Mouse (Mus musculus): ENCODE data around the gene Sox5. TPM values are rescaled to one million over a fixed set of nuclear protein-coding genes. Genes with fewer than 3 reads are reported as not detected.

Gene Sox5
- polyA plus RNA-seq, 1 experiment from 2014 or later, result 33.0 TPM

DNA sequence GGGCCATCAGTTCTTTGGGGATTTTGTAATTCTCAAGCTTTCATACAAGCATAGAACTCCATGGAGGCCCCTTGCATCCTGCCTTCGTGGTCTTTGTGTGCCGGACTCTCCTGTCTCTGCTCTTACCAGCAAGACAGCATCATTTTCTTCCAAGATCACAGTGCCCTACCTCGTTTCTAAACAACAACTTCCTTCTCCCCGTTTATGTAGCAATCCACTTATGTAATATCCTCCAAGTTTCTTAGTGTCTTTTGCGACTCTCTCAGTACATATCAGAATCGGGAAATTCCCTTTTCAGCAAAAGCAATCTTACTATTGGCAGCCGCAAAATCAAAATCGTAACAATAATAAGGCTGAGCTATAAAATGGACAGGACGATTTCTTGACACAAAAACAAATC is 324.3 kb downstream of the Sox5 start:
- H3K4me1 ChIP-seq, result peaks cover 11% of the 10 kb centered on the region
- WGBS, result 96% methylated on average over 9 of the region's 9 CpGs

DNA sequence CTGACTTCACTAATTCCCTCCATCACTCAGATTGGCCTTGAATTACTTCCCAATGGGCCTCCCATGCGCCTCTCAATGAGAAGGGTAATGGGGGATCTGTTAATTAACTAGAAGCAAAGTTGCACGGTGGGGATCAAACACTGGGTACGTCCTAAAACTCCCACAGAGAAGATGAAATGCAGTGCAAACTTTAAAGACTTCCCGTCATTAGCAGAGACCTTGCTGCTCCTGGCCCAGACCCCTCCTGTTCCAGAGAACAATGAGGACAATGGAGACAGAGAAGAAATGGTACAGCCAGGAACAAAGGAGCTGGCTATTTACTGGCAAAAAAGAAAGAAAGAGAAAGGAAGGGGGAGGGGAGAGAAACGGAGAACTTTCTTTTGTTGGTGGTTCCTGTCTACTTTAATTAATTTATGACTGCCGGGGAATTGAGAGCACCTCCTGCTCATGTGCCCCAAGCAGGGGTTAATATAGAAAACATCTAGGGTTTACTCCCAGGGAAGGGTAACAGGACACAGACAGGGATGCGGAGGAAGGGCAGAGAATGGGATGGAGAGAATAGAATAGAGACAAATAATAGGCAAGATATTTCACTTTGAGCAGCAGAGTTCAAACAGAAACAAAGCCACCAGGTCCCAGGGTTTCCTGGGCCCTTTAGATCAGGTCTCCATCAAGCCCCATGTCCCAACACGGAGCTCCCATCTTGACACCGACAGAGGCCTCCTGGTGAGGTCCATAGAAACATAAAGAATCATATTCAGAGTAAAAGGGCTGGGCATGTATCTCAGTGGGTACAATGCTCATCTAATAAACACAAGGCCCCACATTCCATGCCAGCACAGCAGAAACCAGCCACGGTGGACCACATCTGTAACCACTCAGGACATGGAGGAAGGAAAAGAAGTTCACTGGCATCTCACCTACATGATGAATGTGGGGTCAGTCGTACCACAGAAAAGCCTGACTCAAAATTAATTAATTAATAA is 327.2 kb downstream of the Sox5 start:
- Histone ChIP-seq H3K9me3 (no peaks in the 10 kb centered on the region), H3K36me3 (no peaks in the 10 kb centered on the region), H3K4me1 (peaks cover 11% of the 10 kb centered on the region), H3K27ac (no peak overlapping the region), H3K4me2 (replicated peaks) (0 out of 2 replicates have a peak overlapping the region, but pooled peaks have one; percentile 16), H3K4me3 (no peak overlapping the region), H3K27me3 (replicated peaks) (peaks cover 6% of the 10 kb centered on the region; the same call in 1 of the 2 replicates), H3K9ac (no peak overlapping the region)
- ATAC-seq (ENCODE audit: low FRiP score, low read depth), result peak; percentile 39; the same call in 1 of the 2 replicates
- 14% methylated on average over 11 of the region's 11 CpGs for WGBS

More for the DNA sequence above, 324.3 kb downstream of the Sox5 start:
- no peak overlapping the region for H3K4me2 ChIP-seq (replicated peaks)
- H3K4me3 ChIP-seq, result no peak overlapping the region
- H3K9ac ChIP-seq, result no peak overlapping the region
- no peak overlapping the region for H3K27ac ChIP-seq
- no peak for ATAC-seq (ENCODE audit: low FRiP score, low read depth)
- no peaks in the 10 kb centered on the region for H3K9me3 ChIP-seq
- H3K27me3 ChIP-seq (replicated peaks), result peaks cover 6% of the 10 kb centered on the region; the same call in 1 of the 2 replicates
- no peaks in the 10 kb centered on the region for H3K36me3 ChIP-seq

DNA sequence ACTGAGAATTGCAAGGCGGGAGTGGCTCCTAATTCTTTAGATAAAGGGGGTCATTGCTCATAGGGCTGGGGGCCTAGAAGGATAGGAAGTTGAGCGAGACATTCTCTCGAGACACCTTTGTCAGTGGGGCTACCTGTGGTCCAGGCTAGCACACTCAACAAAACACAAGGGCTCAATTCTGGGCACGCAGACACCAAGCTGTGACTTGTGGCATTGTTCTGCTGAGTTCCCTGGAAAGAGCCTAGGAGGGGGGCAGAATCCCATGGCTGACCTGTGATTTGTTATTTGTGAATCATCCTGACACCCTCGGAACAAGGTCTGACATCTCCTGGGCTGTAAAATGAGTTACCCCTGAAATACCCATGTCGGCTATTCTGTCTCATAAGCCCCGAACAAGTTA is 328.2 kb downstream of the Sox5 start:
- Histone ChIP-seq H3K4me2 (replicated peaks) (no peak overlapping the region), H3K9me3 (no peaks in the 10 kb centered on the region), H3K4me1 (peaks cover 11% of the 10 kb centered on the region), H3K27ac (no peak overlapping the region), H3K9ac (no peak overlapping the region), H3K36me3 (no peaks in the 10 kb centered on the region), H3K4me3 (no peak overlapping the region), H3K27me3 (replicated peaks) (peaks cover 6% of the 10 kb centered on the region; the same call in 1 of the 2 replicates)
- ATAC-seq (ENCODE audit: low FRiP score, low read depth), result 0 out of 2 replicates have a peak, but pooled peaks have one; percentile 10
- WGBS, result 13% methylated on average over 7 of the region's 7 CpGs

DNA sequence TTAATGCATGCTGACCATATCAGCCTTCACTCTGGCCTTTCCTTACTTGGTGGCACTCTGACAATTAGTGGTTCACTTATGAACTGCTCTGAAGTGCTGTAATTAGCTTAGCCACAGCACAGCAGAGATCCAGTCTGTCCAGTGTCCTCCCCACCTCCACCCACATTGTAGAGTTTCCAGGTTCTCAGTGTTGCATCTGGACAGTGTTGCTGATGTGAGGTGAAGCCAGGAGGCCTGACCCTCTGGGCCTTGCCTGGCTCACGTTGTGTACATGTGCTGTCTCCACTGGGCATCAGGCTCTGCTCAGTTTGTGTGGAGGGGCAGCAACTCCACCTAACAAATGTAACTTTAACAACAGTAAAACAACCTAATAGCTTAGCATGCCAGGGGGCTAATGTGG is 328.6 kb downstream of the Sox5 start:
- Histone ChIP-seq H3K9me3 (no peaks in the 10 kb centered on the region), H3K27me3 (replicated peaks) (peaks cover 6% of the 10 kb centered on the region; the same call in 1 of the 2 replicates), H3K4me3 (no peak overlapping the region), H3K9ac (no peak overlapping the region), H3K36me3 (no peaks in the 10 kb centered on the region), H3K4me2 (replicated peaks) (no peak overlapping the region), H3K4me1 (peaks cover 11% of the 10 kb centered on the region), H3K27ac (no peak overlapping the region)
- ATAC-seq (ENCODE audit: low FRiP score, low read depth), result 0 out of 2 replicates have a peak, but pooled peaks have one; percentile 12
- 9% methylated on average over 1 of the region's 1 CpGs for WGBS

DNA sequence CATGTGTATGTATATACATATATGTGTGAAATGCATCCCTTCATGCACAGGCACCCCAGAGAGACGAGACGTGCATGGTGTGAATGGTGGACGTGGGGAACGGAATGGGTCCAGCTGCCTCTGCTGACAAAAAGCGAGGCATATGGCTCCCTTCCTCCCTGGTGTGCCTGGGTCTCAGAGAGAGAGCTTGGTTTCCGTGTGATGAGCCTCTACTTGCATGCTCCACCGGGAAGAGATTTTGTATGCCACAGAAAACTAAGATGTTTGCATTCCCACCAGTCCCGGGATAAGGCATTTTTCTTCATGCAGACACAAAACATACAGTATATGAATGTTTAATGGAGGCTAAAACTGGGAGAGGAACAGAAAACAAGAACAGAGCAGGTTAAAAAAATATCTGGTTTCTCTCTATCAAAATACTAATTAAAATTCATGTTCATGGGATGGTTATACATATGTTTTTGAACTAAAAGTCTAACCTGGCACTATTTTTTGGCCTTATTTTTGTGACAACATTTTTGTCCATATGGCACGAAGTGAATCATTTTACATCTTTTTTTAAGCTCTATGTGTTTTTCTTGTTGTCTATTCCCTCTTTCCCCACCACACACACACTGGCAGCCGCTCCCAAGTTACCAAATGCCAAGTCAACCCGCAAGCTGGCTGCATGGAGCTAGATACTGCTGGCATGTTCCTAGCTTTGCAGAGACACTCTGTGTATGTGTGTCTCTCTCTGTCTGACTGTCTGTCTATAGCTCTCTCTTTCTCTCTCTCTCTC is 329.4 kb downstream of the Sox5 start:
- Histone ChIP-seq H3K36me3 (no peaks in the 10 kb centered on the region), H3K4me3 (no peak overlapping the region), H3K27ac (no peak overlapping the region), H3K4me1 (peaks cover 11% of the 10 kb centered on the region), H3K9me3 (no peaks in the 10 kb centered on the region), H3K27me3 (replicated peaks) (peaks cover 6% of the 10 kb centered on the region; the same call in 1 of the 2 replicates), H3K4me2 (replicated peaks) (no peak overlapping the region), H3K9ac (no peak overlapping the region)
- ATAC-seq (ENCODE audit: low FRiP score, low read depth), result no peak
- WGBS, result 71% methylated on average over 11 of the region's 11 CpGs

DNA sequence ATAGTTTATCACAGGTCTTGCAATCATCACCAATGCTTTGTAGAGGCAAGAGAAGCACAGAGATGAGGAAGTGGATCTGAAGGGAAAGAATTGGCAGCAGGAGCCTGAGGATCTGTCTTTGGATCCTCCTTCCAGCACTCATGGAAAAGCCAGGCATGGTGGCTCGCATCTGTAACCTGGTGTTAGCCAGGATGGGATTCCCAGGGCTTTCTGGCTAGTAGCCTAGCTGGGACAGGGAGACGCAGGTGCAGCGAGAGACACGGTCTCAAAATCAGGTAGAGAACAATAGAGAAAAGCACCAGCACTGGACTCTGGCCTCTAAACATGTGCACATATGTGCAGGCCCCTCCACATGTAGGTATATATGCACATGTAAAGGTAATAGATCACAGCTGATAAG is 330.1 kb downstream of the Sox5 start:
- H3K36me3 ChIP-seq, result no peaks in the 10 kb centered on the region
- 79% methylated on average over 4 of the region's 4 CpGs for WGBS
- no peak overlapping the region for H3K4me2 ChIP-seq (replicated peaks)
- no peak for ATAC-seq (ENCODE audit: low FRiP score, low read depth)
- peaks cover 6% of the 10 kb centered on the region; the same call in 1 of the 2 replicates for H3K27me3 ChIP-seq (replicated peaks)
- no peak overlapping the region for H3K27ac ChIP-seq
- H3K9ac ChIP-seq, result no peak overlapping the region
- H3K9me3 ChIP-seq, result no peaks in the 10 kb centered on the region
- H3K4me3 ChIP-seq, result no peak overlapping the region
- H3K4me1 ChIP-seq, result peaks cover 11% of the 10 kb centered on the region

DNA sequence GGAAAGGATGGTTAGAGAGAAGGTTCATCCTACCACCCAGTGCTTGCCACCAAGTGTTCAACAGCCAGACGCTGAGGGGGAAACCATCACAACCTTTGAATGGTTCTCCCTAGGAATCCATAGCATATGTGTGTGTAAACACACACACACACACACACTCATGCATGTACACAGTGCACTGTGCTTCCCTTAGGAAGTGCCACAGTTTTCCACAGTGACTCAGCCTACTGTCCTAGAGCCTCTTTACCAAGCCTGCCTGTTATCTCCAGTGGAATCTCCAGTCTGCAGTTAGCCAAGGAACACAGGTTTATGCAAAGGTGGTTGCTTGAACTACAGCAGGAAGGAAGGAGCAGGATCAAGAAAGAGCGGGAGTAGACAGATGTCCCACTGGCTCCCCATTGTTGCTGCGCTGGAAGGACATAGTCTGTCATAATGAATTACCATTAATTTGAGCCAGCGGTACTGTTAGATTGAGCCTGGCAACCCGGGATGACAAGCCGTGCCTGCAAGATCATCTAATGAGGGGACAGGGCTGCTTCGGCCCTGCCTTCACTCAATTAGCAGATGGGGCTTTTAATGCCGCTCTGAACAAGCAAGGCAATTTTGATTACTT is 335.9 kb downstream of the Sox5 start:
- H3K27ac ChIP-seq, result no peak overlapping the region
- no peak overlapping the region for H3K4me2 ChIP-seq (replicated peaks)
- H3K9me3 ChIP-seq, result no peaks in the 10 kb centered on the region
- H3K4me1 ChIP-seq, result peaks cover 4% of the 10 kb centered on the region; the same call in 1 of the 2 replicates
- 43% methylated on average over 8 of the region's 8 CpGs for whole genome bisulfite sequencing
- H3K9ac ChIP-seq, result no peak overlapping the region
- H3K36me3 ChIP-seq, result no peaks in the 10 kb centered on the region
- H3K4me3 ChIP-seq, result no peak overlapping the region
- no peak for ATAC-seq (ENCODE audit: low FRiP score, low read depth)
- H3K27me3 ChIP-seq (replicated peaks), result no peaks in the 10 kb centered on the region

DNA sequence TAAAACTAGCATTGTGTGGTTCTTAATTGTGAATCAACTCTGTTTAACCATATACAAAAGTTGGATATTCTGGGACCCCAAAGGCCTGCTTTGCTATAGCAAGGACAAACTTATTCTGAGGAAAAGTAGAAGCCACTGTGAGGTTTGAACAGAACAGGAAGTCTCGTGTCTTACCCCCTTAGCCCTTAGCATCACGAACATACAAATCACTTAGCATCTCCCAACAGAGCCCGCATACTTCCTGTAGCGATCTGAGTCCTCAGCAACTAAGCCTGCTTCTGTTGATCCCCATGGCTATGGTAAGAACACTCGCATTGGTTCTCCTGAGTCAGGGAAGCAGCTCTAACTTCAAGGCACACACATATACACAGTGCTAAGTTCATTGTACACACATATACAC is 337.4 kb downstream of the Sox5 start:
- 91% methylated on average over 5 of the region's 5 CpGs for WGBS
- Histone ChIP-seq H3K4me2 (replicated peaks) (no peak overlapping the region), H3K9ac (no peak overlapping the region), H3K4me3 (no peak overlapping the region), H3K4me1 (peaks cover 4% of the 10 kb centered on the region; the same call in 1 of the 2 replicates), H3K27ac (no peak overlapping the region), H3K36me3 (no peaks in the 10 kb centered on the region), H3K27me3 (replicated peaks) (no peaks in the 10 kb centered on the region), H3K9me3 (no peaks in the 10 kb centered on the region)
- no peak for ATAC-seq (ENCODE audit: low FRiP score, low read depth)

DNA sequence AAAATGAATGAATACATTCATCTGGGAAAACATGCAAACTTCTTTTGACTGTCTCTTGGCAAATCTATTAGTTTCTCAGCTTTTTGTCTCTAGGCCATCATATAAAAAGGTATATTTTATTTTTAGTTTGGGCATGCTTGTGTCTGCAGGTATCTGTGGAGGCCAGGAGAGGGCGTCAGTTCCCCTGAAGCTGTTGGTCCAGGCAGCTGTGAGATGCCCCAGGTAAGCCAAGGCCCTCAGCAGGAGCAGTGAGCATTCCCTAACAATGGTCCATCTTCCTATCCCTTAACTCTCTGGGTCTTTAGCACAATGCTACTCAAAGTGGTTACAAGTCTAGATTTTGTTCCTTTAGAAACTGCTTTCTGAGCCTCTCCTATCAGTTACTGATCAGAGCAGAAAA is 338.1 kb downstream of the Sox5 start:
- WGBS, result 68% methylated on average over 1 of the region's 1 CpGs
- no peak overlapping the region for H3K27ac ChIP-seq
- no peak overlapping the region for H3K4me2 ChIP-seq (replicated peaks)
- no peaks in the 10 kb centered on the region for H3K27me3 ChIP-seq (replicated peaks)
- H3K9me3 ChIP-seq, result no peaks in the 10 kb centered on the region
- no peak for ATAC-seq (ENCODE audit: low FRiP score, low read depth)
- peaks cover 4% of the 10 kb centered on the region; the same call in 1 of the 2 replicates for H3K4me1 ChIP-seq
- H3K36me3 ChIP-seq, result no peaks in the 10 kb centered on the region
- H3K4me3 ChIP-seq, result no peak overlapping the region
- no peak overlapping the region for H3K9ac ChIP-seq

DNA sequence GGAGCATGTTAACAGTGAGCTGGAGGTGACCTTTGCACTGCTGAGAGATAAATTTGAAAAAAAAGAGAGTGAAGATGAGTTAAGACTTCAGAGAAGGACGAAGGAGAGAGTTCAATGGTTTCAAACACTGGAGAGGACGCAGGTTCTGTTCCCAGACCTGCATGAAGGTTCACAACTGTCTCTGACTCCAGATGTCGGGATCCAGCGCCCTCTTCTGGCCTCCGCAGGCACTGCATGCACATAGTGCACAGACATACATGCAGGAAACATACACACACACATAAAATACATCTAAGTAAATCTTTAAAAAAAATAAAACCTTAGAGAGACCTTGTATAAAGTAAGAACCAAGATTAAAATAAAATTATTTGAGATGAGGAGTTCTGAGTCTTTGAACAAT is 352.5 kb downstream of the Sox5 start:
- Histone ChIP-seq H3K9ac (no peak overlapping the region), H3K9me3 (no peaks in the 10 kb centered on the region), H3K4me1 (no peaks in the 10 kb centered on the region), H3K4me3 (no peak overlapping the region), H3K4me2 (replicated peaks) (no peak overlapping the region), H3K27me3 (replicated peaks) (no peaks in the 10 kb centered on the region), H3K36me3 (no peaks in the 10 kb centered on the region), H3K27ac (no peak overlapping the region)
- no peak for ATAC-seq (ENCODE audit: low FRiP score, low read depth)
- 74% methylated on average over 5 of the region's 5 CpGs for WGBS

DNA sequence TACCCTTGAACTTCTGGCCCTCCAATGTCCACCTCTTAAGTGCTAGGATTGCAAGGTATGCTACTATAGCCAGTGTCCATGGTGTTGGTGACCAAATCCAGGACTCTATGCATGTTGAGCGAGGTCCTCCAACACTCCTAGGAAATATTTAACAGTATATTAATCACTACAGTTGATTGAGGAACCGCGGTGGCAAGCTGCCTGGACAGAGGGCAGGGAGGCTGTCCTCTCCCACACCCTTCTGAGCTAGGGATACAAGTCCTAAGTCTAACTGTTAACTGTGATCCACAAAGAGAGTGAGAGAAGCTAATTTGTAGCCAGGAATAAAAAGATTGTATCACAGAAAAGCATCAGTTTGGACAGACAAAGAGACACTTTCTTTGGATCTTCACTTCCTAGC is 373.7 kb downstream of the Sox5 start:
- Histone ChIP-seq H3K9me3 (no peaks in the 10 kb centered on the region), H3K36me3 (no peaks in the 10 kb centered on the region), H3K4me3 (no peak overlapping the region), H3K27ac (no peak overlapping the region), H3K27me3 (replicated peaks) (no peaks in the 10 kb centered on the region), H3K9ac (no peak overlapping the region), H3K4me1 (no peaks in the 10 kb centered on the region), H3K4me2 (replicated peaks) (no peak overlapping the region)
- ATAC-seq (ENCODE audit: low FRiP score, low read depth), result no peak
- WGBS, result 89% methylated on average over 3 of the region's 3 CpGs

DNA sequence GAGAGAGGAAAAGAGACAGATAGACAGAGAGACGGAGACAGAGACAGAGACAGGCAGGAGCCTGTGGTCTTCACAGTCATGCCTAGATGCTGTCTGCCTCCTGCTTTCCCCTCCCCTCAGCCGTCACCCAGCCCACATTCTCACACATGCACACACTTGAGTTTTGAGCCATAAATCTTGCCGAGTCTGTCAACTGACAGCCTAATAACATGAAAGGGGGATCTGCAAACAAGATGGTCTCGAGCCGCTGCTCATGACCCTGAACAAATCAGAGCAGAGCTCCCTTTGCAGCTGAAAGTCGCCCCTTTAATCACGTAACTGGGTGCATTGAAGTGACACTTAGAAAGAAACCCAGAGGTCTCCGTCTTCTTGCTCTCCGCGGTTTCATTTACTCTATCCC is 383.7 kb downstream of the Sox5 start:
- no peaks in the 10 kb centered on the region for H3K9me3 ChIP-seq
- H3K27ac ChIP-seq, result no peak overlapping the region
- H3K4me3 ChIP-seq, result no peak overlapping the region
- H3K4me2 ChIP-seq (replicated peaks), result peak overlapping the region; percentile 36
- no peak overlapping the region for H3K9ac ChIP-seq
- H3K4me1 ChIP-seq, result peaks cover 14% of the 10 kb centered on the region
- 21% methylated on average over 10 of the region's 10 CpGs for WGBS
- ATAC-seq (ENCODE audit: low FRiP score, low read depth), result 0 out of 2 replicates have a peak, but pooled peaks have one; percentile 21
- H3K36me3 ChIP-seq, result no peaks in the 10 kb centered on the region
- H3K27me3 ChIP-seq (replicated peaks), result no peaks in the 10 kb centered on the region
